Mouse (Mus musculus) ES-Bruce4 (cell line): ENCODE results near the gene Plet1.

ENCODE experiments used
- CTCF ChIP-seq: IDR thresholded peaks from one replicate; pipeline ENCODE4 v1.8.1; 2011; ENCODE audit warnings: low read depth, low read length
- EP300 ChIP-seq: IDR thresholded peaks from 2 replicates; pipeline ENCODE4 v1.6.1; 2011; ENCODE audit warnings: low read depth, low read length; ENCODE audit not compliant: insufficient read depth
- POLR2A ChIP-seq: IDR thresholded peaks from one replicate; pipeline ENCODE4 v1.8.1; 2011; ENCODE audit warnings: low read length; ENCODE audit not compliant: insufficient read depth

DNA sequence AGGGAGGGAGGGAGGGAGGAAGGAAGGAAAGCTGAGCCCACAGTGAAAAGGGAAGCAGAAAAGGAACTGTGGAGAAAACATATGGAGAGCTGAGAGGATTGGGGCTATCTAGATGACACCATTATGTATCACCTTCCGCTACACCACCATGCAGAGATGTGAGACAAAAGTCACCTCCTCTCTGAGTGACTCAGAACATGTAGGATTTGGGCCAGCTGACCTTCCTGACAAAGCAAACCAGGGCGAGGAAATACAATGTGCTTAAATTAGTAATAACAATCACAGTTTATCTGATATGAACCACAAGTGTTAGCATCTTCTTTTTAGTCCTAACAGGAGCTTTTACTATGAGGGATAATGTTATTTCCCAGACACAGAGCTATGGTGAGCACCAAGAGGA is 3.2 kb downstream of the Plet1 start:
- TF ChIP-seq EP300, result no peak
- no peak for TF ChIP-seq POLR2A
- no peak for TF ChIP-seq CTCF
